Mouse (Mus musculus) heart, adult 11 months (tissue): ENCODE data around the gene Kdelr1.
"Not testable (repeated sequence)": the region's sequence is repeated elsewhere in the genome, so short reads cannot be mapped to it uniquely, and the experiment has no call there.

Experiments
- DNase-seq: peaks from one replicate; pipeline ENCODE4 v3.0.0; 2022

Gene Kdelr1

DNA sequence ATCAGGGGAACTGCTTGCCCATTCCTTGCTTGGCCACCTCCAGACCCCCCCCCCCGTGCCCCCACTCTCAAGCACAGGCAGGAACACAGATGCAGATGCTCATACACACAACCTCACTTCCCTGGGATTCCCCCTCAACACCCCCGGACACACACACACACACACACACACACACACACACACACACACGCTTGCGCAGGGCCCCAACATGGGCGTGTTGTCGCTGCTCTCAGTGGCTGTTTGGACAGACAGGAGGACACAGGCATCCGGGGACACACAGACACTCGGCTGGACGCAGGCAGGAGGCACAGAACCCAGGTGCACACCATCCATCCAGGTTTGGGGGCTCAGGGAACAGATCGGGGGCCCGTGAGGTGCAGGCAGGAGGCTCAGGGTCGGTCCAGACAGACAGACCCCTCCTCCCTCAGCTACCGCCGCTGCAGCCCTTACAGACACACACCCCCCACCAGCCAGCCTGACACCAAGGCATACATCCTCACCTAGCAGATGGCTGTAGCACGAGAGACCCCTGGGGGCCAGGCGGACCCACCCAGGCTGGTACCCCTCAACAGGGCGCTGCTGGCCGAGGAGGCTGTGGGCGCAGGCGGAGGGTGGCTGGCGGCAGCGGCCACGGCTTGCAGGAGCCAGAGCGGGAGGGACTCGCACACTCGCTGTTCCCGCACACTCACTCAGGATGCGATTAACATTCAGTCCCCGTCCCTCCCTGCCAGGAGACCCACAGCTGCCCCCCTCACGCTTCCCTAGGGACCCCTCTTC, 2.1 kb upstream of the Kdelr1 start:
- peak; percentile 91 for DNase-seq

DNA sequence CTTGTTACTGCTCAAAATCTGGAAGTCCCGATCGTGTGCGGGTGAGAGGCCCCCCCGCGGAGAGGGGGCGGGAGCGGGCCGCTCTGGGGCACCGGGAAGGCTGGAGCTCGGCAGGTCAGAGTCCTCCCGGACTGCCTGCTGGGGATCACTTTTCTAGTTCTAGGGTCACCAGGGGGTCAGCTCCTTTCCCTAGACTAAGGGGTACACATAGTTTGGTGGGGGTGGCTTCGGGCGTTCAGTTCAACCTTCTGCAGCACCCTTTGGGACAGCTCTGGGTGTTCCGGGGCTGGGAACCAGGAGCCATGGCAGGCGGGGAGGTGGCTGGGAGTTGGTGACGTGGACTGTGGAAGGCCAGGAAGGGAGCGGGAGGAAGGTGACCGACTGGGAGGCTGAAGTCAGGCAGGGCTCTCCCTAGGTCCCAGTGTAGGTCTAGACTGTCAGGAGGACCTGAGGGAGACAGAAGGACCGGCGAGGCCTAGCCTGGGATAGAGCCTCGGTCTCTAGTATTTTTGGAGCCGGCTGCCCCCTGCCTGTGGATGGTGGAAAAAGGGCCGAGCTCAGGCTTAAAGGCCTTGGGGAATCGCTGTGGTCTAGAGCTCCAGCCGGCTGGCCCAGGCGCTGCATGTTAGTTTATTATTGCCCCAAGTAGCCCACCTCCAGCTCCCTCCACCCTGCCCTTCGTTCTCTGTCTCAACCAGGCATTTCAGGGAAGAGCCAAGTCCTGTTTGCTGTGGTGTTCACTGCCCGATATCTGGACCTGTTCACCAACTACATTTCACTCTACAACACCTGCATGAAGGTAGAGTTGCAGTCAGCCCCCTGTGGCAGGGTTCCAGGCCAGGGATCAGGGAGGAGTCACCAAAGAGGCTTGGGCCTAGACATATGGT, 732 bp downstream of the Kdelr1 start:
- peak; percentile 97 for DNase-seq

DNA sequence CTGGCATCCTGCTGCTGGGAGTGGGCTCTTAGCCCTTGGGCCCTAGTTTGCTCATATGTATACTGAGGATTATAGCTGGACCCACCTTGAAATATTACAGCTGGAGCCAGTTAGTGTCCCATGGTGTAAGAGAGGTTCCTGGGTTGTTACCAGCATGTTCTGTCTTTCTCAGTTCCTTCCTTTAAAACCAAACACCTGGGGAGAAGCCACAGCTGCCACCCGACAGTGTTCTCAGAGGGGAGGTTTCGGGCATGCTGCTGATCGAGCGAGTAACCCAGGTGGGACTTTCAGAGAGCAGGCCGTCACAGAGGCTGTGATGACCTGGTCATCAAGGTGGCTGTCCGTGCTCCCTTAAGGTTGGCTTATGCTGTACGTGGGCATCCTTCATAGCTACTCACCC, 4.3 kb downstream of the Kdelr1 start:
- no peak for DNase-seq

DNA sequence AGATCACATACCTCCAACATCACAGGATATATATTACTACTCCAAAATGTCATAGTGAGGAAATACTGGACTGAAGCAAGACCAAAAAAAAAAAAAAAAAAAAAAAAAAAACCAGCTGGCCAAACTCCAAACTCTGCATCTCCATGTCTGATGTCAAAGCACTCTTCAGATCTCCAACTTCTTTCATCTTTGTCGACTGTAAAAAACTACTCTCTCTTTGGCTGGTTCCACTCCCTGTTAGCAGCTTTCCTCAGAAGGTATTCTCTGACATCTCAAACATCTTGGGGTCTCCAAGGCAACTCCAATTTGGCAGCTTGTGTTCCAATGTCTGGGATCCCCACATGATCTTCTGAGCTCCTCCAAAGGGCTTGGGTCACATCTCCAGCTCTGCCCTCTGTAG, 5.7 kb downstream of the Kdelr1 start, which contains the start of gene Grin2d:
Gene Grin2d (minus strand): TSS at position 101 of the 400 bp plus-strand sequence.
- not testable (repeated sequence) for DNase-seq

DNA sequence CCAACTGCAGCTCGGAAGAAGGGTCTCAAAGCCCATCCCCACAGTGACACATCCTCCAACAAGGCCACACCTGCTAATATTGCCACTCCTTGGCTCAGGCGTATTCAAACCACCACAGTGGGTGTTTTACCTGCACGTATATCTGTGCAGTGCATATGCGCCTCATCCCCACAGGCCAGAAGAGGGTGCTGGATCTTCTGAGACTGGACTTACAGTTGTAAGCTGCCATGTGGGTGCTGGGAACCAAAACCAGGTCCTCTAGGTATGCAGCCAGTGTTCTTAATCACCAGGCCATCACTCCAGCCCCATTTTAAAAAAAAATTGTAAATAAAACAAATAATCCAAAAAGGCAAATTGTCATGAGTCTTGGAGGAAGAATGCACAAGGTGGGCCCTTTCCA, 8.0 kb downstream of the Kdelr1 start:
- no peak for DNase-seq

DNA sequence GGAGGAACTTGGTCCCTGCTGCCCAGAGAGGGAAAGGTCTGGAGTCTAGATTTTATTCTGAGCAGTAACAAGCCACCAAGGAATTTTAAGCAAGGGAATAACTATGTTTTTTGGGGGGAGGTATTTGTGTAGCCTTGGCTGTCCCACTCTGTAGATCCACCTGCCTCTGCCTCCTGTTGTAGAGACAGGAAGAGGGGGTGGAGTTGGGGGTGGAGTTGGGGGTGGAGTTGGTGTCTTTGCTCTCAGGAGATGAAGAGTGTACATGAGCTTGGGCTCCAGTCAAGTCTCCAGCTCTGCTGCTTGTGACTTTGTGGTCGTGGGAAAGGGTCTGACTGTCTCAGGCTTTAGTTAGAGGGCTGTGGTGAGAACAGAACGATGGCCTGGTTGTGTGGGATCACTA, 8.4 kb downstream of the Kdelr1 start:
- DNase-seq: no peak

DNA sequence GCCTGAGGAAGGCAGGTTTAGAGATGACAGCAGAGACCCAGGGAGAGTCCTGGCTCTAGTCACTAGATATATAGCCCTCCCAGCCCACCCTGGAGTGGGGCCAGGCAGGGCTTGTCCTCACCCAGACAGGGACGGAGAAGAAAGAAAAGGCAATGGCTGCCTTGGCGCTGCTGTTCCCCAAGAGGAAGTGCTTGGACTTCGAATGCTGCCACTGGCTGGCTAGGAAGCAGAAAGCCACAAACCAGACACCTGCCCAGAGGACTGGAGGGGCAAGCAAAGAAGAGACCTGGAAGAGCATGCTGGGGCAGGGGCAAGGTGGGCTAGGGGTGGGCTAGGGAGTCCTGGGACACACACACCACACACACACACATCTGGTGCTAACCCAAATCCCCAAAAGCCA, 14.7 kb downstream of the Kdelr1 start:
- no peak for DNase-seq

DNA sequence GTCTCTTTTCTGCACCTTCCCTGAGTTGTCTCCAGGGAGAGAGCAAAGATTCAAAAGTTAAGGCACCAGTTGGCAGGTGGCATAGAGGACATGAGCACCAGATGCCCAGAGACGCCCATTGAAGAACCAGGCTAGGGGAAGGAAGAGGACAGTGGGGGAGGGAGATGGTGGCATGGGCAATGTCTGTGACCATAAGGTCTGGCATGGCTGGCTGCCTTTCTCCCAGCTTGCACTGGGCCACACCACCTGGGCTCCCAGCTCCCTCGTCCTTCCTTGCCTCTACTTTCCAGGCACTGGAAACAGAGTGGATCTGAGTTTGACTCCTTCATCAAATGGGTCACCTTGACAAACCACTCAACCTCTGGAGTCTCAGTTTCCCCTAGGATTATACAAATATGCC, 20.1 kb downstream of the Kdelr1 start:
- DNase-seq: no peak

DNA sequence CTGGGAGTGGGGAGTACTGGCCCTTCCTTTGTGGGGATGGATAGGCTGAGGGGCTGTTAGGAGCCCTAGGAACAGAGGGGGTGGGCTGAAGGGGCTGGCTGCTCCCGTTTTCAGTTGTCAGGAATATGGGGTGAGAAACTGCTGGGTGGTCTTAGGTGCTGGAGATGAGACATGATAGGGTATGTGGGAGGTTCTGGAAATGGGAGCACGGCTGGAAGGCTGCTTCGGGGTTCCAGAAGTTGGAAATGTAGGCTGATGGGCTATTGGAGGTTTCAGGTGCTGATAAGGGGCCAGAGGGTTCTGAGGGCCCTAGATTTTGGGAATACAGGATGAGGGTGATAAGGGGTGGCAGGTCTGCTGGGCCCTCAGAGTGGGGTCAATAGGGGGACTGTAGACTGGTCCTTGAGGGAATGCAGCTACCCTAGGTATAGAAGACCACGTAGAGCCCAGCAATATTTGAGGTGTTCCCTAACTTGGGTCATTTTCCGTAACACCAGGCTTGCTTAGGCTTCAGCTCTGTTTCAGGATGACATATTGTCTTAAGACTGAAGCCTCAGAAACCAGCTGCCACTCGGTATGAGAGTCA, 23.5 kb downstream of the Kdelr1 start:
- peak; percentile 93 for DNase-seq

DNA sequence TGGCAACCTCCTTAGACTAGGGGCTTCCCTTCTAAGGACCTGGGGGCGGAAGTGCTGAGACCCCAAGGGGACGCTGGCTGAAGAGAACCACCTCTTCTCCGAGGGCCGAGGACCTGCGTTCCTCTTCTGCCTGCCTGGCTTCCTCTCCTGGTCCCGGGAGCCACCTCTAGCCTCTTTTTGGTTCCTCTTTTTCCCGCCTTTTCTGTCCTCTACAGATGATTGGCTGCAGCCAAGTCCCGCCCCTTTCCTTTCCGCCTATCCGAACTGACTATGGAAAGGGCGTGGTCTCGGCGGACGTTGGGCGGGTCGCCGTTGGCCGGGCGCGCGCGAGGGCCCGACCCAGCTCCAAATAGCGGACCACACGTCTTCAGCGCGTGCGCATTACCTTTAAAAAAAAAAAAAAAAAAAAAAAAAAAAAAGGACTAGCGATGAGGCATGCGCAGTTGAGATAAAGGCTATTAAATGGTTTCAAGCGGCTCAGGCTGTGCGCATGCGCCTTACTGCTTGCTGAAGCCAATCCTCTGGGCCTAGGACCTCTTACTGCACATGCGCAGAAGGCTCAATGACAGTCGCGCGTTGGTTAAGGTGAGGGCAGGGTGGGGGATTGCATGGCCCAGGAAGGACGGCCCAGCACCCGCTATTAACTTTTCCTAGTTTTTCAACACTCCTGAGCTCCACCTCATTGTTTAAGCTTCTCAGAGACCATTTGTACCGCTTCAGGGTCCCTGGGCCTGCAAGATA, 24.1 kb downstream of the Kdelr1 start, which contains the start of the genes Syngr4 and Tmem143:
Gene Syngr4 (minus strand): TSS at position 198 of the 741 bp plus-strand sequence.
Gene Tmem143 (plus strand): TSS at position 425 of the 741 bp plus-strand sequence.
- peak; percentile 100 for DNase-seq

DNA sequence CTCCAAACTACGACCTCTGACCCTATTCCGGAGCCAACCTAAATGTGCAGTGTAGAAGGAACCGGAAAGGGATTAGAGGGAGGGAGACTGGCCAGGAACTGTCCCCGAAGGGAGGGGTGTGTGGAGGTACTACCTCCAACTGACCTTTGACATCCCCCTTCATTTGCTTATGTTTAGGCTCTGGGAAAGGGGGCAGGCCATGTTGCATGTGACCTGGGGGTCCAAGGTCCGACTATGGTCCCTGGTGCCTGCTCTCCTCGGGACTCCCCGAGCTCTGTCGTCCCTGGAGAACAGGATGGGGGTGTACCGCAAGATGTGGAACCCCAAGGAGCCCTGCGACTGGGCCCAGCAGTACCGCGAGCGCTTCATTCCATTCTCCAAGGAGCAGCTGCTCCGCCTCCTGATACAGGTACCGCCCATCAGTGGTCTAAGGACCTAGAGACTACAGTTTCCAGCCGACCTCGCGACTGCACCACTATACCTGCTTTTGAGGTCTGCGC, 24.7 kb downstream of the Kdelr1 start:
- DNase-seq: no peak

DNA sequence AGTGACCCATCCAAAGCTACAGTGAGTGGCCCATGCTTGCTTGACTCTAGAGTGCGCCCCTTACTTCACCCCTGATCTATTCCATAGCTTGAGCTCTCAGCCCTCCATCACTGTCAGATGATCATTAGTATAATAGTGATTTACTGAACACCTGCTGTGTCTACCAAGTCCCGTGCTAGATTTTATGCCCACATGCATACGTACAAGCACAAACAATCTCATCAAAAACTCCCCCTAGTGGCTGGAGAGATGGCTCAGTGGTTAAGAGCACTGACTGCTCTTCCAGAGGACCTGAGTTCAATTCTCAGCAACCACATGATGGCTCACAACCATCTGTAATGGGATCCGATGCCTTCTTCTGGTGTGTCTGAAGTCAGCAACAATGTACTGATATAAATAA, 25.6 kb downstream of the Kdelr1 start:
- not testable (repeated sequence) for DNase-seq

DNA sequence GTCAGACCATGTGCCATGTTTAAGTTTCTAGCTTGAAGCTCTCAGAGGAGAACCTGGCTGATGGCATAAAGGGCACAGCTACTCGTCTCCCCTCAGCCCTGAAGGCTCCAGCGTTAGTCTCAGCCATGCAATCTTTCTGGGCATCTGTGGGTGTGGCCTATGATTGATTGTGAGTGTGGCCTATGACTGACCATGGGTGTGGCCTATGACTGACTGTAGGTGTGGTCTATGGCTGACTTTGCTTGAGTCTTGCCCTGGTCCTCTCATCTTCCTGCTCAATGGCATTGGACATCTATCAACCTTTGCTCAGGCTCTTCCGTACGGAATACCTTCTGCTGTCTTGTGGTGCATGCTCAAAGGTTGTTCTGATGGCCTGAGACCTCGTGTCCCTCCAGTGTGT, 29.0 kb downstream of the Kdelr1 start:
- DNase-seq: no peak

DNA sequence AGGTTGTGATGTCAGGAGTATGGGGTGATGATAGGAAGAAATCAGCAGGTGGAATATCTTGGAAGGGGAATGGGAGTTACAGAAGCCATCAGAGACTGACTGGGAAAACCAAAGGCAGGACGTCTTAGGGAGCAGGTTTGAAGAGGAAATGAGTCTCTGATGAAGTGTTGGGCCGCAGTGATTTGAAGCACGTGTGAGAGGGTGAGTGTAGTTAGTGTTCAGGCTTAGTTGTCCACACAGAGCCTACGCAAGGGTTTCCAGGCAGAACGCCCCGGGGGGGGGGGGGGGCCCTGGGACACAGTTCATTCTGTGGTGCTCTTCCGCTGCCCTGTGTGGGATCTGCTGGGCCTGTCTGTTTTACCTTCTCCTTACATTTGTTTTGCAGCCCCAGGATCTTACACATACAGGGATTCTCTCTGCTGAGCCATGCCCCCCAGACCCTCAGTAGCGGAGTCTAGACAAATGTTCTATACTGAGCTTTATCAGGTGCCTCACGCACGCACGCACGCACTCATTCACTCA, 30.0 kb downstream of the Kdelr1 start:
- DNase-seq: no peak

DNA sequence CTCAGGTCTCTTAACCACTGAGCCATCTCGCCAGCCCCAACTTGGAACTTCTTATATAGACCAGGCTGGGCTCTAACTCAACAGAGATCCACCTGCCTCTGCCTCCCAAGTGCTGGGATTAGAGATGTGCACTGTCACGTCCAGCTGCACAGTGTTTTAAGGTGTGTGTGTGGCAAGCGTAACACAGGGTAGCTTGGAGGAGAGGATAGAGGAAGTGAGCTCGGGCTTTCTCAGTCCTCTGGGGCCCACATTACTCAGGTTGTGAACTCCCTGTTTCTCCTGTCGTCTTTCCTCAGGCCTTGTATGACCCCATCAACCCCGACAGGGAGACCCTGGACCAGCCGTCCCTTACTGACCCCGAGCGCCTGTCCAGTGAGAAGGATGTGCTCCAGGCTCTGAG, 34.0 kb downstream of the Kdelr1 start:
- DNase-seq: no peak

DNA sequence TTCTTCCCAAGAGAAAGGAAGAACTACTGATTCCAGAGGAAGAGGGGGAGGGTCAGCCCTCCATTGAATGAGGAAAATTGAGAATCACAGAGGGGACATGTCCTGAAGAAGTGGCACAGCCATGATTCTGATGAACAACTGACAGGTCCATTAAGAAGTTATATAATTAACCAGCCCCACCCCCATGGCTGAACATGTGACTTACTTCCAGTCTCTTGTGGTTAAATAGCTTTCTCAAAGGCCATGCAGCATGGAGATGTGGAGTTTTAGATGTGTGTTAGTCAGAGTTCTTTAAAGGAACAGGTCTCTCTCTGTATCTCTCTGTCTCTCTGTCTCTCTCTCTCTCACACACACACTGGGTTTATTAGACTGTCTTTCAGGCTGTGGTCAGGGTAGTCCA, 35.8 kb downstream of the Kdelr1 start:
- DNase-seq: no peak

DNA sequence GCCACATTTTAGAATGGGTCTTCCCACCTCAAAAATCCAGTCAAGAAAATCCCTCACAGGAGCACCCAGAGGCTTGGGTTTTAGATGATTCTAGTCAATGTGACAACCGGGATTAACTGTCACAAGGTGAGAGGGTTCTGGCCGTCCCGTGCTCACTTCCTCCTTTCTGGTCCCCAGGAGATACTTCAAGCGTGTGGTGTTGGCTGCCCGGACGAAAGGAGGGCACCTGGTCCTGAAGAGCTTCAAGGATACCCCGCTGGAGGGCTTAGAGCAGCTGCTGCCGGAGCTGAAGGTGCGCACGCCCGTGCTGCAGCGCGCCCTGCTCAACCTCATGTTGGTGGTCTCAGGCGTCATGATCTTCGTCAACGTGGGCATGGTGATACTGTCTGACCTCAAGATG, 36.6 kb downstream of the Kdelr1 start:
- DNase-seq: peak; percentile 88

DNA sequence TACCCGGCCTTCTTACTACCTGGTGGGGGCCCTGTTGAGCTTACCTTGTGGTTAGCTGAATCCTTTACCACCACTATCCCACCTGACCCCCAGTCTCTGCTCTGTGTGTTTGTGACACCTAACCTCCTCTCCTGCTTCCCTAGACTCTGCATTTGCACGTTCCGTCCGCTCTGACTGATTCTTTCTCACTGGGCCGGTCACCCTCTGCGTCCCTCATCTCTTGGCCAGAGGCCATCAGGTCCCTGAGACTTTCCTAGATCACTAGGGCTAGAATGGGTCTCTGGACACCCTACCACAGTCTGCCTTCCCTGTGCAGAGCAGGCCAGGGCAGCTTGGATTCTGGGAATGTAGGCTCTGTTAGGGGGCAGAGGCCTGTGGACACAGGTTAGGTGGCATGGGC, 41.5 kb downstream of the Kdelr1 start:
- DNase-seq: peak; percentile 91

DNA sequence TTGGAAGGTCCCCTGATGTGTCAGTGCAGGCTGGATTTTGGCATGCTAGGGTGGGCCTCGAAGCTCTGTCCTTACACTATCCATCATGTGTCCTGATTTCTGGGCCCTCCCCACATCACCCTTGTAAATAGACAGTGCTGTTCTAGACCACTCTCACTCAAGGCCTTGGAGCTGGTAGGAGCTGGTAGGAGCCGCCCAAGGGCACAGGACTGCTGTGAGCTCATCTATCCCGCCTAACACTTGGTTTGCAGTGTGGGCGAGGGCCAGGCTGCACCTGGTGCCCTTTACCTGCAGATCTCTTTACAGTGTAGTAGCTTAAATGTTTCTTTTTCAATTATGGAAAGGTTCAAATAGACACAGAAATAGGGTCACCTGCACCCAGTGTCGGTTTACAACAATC, 42.4 kb downstream of the Kdelr1 start:
- no peak for DNase-seq

DNA sequence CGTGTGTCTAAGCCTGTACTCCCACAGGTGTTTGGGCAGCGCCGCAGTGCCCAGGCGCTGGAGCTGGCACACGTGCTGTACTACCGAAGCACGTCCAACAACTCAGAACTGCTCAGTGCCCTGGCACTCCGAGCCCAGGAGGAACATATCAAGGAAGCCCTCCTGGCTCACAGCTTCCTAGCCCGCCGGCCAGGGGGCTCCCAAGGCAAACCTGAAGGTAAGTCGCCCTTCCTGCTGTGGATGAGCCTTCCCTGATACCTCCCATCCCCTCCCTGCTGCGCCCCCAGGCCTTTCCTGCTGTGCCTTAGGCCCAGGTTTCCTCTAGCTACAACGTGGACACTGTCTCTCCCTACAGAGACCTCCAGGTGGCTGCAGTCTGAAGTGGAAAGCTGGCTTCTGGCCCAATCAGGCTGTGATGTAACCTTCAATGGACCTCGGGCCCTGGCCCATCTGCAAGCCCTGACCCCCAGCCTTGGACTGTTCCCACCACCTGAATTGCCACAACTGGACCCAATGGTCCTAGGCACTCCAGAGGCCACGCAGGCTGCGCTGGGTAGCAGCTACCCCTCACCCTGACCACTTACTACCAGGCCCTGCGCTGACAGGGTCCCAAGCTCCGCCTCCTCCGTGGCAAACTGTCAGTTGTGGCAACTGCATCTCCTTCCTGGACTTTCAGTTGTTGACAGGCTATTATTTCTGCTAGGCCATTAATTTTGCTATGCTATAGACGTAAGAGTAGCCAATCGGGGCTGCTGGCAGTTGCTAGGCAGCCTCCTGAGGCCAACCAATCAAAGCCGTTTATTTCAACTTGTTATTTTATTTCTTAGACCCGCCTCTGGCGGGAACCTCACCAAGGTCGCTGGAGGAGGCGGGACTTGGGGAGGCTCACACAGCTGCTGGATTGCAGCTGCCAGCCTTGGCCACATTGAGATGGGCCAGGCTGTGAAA, 43.8 kb downstream of the Kdelr1 start:
- peak; percentile 99 for DNase-seq
